Mouse (Mus musculus) kidney, adult 2 months (tissue): ENCODE measurements around the gene Paox.

Experiments
- CTCF ChIP-seq: fragments of 200-500 bp; conservative IDR thresholded peaks from 2 replicates; pipeline ENCODE4 v1.5.1; 2011; ENCODE audit warnings: low read depth, mild to moderate bottlenecking, control low read depth, low read length, moderate library complexity, mixed read lengths; ENCODE audit not compliant: insufficient read depth, insufficient read length
- POLR2A ChIP-seq: fragments of 200-500 bp; IDR thresholded peaks from one replicate; pipeline ENCODE4 v1.6.1; 2011; ENCODE audit warnings: low read depth, low read length, control low read depth

DNA sequence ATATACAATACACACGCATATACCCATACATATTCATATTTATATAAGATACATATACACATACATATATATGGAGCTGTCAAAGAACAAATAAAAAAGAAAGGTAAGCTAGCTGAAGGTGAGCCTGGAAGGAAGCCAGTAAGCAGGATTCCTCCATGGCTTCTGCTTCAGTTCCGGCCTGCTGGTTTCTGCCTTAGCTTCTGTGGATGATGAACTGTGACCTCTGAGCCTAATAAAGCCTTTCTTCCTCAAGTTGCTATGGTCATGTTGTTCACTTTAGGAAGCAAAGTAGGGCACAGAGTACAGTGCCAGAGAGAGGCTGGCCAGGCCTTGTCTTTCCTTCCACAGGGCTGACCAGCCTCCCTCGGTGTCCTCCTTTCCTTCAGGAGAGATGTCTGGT, 55.3 kb downstream of the Paox start:
- TF ChIP-seq CTCF (no peak), POLR2A (no peak)
